Mouse (Mus musculus): Measurements from ENCODE around the gene Elk4.

The Elk4 gene

GRCm38 (mm10) chr1:132016691-132017090 is 9.3 kb downstream of the Elk4 start:
- DNase-seq (ENCODE audit: low read depth): no peak

DNA sequence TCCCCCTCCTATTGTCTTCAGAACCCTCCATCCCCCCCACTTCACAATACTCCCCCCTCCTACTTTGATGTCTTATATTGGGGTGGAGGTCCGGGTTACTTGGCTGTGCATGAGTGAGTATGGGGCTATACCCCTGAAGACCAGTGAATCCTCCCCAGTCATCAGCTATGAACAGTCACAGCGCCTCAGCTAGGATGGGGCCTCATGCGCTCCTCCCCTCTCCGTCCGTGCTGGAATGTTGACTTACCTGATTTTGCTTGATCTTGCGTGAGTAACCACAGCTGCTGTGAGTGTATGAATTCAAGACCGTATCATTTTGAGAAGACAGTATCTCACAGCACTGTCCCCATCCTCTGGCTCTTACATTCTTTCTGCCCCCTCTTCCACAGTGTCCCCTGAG is 12.5 kb downstream of the Elk4 start:
- no peak for DNase-seq (ENCODE audit: low read depth)

DNA sequence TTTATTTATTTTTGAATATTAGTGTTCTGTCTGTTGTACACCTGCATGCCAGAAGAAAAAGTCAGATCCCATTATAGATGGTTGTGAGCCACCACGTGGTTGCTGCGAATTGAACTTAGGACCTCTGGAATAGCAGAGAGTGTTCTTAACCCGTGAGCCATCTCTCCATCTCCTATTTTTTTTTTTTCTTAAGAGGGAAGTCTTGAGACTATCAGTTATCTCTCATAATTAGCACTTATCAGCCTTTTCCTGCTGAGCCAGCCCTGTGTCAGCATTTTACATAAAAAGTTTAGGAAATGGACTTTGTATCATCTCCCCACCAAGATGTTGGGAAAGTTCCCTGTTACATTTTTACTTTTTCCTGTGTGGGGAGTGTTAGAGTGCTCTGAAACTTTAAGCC is 14.7 kb downstream of the Elk4 start:
- DNase-seq (ENCODE audit: low read depth): no peak

DNA sequence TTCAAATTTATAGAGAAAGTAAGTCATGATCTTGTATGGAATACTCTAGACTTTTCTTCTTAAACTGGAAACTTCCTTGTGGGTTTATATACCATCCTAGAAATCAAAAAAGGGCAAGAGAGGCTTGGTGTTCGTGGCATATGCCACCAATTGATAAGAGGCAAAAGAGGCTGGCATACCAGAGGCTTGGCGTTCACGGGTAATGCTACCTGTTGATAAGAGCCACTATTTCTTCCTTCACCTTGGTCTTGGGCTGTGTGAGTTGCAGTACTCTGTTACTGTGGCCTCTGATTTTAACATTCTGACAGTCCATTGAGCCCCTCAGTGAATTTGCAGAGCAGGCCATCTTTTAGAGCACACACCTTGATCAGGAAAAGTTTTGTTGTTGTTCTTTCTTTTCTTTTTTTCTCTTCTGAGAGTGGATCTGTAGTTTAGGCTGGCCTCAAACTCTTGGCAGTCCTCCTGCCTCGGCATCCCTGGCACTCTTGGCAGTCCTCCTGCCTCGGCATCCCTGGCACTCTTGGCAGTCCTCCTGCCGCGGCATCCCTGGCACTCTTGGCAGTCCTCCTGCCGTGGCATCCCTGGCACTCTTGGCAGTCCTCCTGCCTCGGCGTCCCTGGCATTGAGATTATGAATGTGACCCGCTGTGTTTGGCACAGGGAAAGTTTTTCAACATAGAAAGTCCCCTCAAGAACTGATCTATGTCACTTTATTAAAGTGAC is 19.7 kb downstream of the Elk4 start:
- no peak for DNase-seq (ENCODE audit: low read depth)

DNA sequence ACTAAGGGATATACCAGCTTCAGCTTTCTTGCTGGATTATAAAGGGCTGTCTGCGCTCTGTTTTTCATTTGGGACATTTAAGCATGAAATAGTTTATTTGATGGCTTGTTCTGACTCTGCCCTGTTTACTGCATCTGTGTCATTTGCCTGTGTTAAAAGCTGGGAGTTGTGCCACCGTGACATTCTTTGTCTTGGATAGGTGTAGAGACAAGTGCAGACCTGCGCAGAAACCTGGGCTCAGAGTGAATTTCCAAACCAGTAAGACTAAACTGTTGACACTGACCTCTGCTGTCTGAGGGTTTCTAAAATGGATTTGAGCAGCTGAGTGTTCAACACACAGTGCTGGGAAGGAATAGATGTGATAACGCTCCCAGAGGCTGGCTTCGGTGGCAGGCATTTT is 20.6 kb downstream of the Elk4 start:
- no peak for DNase-seq (ENCODE audit: low read depth)

DNA sequence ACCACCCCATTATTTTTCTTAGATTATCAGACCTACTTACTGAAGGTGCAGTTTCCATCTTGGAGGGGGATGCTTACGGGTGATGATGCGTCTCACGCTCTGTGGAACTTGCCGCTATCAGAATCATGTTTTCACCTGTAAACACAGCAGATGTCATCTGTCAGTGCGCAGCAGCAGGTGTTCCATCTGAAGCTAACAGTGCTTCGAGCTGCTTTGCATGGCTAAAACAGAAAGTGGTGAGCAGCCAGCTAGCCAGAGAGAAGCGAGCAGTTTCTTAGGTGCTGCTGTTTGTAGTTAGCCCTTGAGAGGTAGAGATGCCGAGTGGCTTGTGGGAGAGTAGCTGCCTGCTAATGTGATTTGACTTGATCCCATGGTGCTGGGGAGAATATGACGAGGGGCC is 21.0 kb downstream of the Elk4 start:
- no peak for DNase-seq (ENCODE audit: low read depth)

DNA sequence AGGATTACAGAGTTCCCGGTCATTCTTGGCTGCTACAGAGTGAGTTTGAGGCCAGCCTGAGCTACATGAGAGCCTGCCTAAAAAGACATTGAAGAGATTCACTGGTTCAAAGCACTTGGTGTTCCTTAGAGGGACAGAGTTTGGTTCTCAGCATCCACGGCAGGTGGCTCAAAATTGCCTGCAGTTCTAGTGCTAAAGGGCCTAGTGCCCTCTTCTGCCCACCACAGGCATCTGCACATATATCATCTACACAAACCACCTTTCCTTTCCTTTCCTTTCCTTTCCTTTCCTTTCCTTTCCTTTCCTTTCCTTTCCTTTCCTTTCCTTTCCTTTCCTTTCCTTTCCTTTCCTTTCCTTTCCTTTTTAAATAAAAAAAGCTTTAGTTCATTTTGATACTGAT is 23.2 kb downstream of the Elk4 start:
- DNase-seq (ENCODE audit: low read depth): no peak

DNA sequence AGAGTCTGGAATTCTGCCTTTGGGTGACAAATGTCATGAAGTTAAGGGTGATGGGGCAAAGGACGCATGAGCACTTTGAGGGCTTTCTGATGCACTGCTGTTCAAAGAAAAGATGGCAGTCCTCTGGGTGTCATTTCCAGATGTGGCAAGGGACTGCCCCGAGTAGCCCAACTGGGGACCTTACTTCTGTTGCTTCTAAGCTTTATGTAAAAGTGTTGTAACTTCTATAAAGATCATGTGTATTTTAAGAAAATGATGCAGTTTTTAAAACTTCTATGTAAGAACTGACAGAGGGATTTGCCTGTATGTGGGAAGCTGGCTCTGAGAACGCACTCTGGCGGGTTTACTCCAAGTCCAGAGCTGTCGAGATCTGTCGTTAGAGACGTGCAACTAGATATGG is 24.8 kb downstream of the Elk4 start:
- DNase-seq (ENCODE audit: low read depth): no peak

DNA sequence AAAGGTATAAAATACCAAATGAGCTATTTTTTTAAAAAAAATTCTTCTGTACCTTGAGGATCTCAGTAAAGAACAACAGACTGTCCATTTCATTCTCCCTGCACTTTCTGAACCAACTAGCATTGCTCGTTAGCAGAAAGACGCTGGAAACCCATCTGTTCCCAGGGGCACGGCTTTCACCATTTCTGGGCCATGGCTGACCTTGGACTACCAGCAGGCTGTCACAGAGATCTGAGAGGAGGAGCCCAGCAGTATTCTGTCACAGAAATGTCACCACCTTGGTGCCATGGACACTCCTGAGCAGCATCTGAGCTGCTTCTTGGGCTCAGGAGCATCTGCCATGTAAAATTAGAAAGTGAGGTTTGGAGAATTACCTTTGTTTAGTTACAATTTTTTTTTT is 30.3 kb downstream of the Elk4 start:
- no peak for DNase-seq (ENCODE audit: low read depth)

- DNase-seq (ENCODE audit: low read depth): no peak
Measured at GRCm38 (mm10) chr1:132038753-132039152, 31.3 kb downstream of the Elk4 start.

- no peak for DNase-seq (ENCODE audit: low read depth)
Measured at GRCm38 (mm10) chr1:132040201-132040621, 32.8 kb downstream of the Elk4 start.

GRCm38 (mm10) chr1:132043759-132044158 is 36.4 kb downstream of the Elk4 start:
- no peak for DNase-seq (ENCODE audit: low read depth)

- peak; percentile 39 for DNase-seq (ENCODE audit: low read depth)
Measured at GRCm38 (mm10) chr1:132046143-132046735, 38.8 kb downstream of the Elk4 start.

- DNase-seq (ENCODE audit: low read depth): no peak
Measured at GRCm38 (mm10) chr1:132051746-132052145, 44.3 kb downstream of the Elk4 start.

GRCm38 (mm10) chr1:132054387-132054786 is 47.0 kb downstream of the Elk4 start:
- no peak for DNase-seq (ENCODE audit: low read depth)

- DNase-seq (ENCODE audit: low read depth): no peak
Measured at GRCm38 (mm10) chr1:132055054-132055664, 47.8 kb downstream of the Elk4 start.

GRCm38 (mm10) chr1:132058558-132058957 is 51.2 kb downstream of the Elk4 start:
- no peak for DNase-seq (ENCODE audit: low read depth)

DNA sequence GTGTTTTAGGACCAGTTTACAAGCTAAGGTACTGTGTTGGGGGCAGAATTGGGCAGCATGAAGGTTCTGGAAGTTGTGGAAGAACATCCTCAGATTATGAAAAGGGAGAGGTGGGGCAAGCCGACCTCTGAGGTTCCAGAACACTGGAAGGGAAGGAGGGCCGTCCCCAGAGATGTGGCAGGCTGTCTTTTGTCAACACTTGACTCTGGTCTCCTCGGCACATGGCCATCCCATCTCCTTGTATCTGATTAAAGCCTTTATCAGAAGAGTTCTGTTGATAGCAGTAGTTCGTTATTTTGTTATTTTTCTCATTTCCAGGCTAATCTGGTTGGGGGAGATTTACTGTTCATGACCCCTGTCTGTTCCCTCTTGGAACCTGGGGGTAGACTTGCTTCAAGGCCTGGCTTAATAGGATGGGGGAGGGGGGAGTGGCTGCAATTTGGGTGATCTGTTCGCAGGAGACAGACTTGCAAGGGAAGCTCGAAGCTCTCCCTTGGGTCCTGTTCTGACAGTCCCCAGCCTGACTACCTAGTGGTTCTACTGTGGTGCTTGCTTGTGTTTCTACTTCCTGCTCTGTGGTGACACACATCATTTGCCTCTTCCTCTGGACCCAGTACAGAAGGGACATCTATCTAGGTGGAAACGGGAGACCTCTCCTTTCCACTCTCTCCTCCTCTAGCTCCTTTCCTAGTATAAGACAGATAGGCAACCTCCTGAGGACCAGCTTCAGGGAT is 52.8 kb downstream of the Elk4 start:
- no peak for DNase-seq (ENCODE audit: low read depth)

DNA sequence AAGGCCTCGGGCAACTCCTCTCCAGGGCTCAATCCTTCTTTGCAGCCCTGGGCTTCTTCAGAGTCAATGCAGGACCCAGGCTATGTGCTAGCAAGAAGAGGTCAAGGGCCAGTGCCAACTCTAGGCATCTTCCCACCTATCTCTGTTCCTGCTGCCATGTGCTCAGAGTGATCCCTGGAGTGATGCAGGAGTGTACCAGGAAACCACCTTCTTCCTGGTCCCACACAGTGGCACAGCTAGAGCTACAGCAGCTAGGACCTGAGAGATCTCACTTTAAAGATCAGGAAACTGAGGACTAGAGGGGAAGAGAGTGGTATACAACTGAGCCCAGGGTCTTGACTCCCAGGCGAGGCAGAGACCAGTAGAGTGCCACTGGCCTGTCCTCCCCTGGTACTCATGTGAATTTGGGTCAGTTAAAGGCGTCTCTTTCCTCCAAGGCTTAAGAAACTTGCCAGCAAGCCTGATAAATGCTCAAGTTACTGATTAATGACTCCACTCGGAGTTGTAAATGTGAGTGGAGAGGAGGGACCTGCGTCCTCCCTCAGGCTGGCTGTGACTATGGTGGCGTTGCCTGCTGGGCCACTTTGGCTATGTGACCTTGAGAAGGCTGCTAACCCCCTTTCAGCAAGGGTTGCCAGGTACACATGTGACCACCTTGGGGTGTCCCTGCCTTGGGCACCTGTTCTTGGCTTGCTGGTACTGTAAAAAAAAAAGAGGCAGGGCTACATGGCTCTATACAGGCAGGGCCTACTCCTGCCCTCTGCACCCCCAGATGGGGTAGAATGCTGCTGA is 54.5 kb downstream of the Elk4 start:
- no peak for DNase-seq (ENCODE audit: low read depth)

GRCm38 (mm10) chr1:132063096-132063495 is 55.7 kb downstream of the Elk4 start:
- no peak for DNase-seq (ENCODE audit: low read depth)

DNA sequence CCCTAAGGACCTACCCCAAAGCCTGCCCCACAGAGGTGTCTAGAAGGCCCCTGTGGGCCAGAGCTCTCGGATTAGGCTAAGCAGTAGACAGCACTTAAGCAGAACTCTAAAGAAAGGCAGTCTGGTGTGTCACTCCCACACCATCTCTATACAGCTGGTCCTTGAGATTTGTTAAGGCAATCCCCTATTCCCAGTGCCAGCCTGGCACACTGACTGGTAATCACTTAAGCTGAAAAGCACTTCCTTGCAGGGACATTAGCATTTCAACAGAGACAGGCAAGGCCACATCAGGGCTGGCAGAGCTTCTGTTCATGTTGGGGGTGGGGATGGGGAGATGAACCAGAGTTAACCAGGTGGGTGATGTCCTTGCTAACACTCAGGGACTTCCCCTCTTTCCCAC is 57.6 kb downstream of the Elk4 start:
- no peak for DNase-seq (ENCODE audit: low read depth)

All from c-Kit-positive CD71-negative TER-119-negative erythroid progenitor cells, embryonic 14.5 days (primary cell).